Mouse (Mus musculus): ENCODE measurements around the gene Hdac9.
"Not testable (repeated sequence)": the region's sequence is repeated elsewhere in the genome, so short reads cannot be mapped to it uniquely, and the experiment has no call there.

DNA sequence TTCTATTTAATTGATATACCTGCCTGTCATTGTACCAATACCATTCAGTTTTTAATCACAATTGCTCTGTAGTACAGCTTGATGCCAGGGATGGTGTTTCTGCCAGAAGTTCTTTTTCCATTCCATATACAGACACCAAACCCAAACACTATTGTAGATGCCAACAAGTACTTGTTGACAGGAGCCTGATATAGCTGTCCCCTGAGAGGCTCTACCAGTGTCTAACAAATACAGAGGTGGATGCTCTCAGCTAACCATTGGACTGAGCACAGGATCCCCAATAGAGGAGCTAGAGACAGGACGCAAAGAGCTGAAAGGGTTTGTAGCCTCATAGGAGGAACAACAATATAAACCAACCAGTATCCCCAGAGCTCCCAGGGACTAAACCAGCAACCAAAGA is 472.2 kb downstream of the Hdac9 start:
- TF ChIP-seq USF1 (IDR thresholded peaks at IDR 0.05; ENCODE audit: low read depth); CTCF (IDR thresholded peaks at IDR 0.05; ENCODE audit: control insufficient read depth, insufficient read depth, insufficient read length); MAX (IDR thresholded peaks at IDR 0.05); CEBPB (IDR thresholded peaks at IDR 0.05; ENCODE audit: low read depth); MYOD1 (IDR thresholded peaks at IDR 0.05; ENCODE audit: control insufficient read depth, insufficient read length, low read depth): not testable (repeated sequence)

Measured in C2C12 (cell line).